Mouse (Mus musculus): ENCODE results near the gene Ppp1r2. TPM values are rescaled to one million over a fixed set of nuclear protein-coding genes. Genes with fewer than 3 reads are reported as not detected.
A peak's percentile ranks its signal among the peaks of the same experiment; 100 is the strongest.

Gene Ppp1r2
- polyA plus RNA-seq, 1 experiment from 2014 or later, result 91.3 TPM

DNA sequence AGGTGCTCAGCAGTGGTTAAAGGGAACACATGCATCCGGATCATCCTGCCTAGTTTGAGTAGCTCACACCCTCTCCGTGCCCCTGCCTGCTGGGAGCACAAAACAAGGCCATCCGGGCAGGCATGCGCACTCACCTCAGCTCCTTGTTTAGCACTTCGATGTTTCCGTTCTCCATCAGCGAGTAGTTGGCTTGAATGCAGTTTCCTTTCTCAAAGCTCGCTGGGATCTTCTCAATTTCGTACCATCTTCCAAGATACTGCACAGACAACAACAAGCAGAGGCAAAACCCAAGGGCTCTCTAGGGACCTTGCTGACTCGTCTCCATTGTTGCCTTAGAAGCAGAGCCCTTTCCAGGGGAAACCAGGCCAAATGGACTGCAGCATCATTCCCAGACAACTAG is 28.2 kb upstream of the Ppp1r2 start:
- WGBS, result 80% methylated on average over 10 of the region's 10 CpGs
- H3K27me3 ChIP-seq (ENCODE audit: poor library complexity, severe bottlenecking), result peaks cover 12% of the 10 kb centered on the region
- DNase-seq (ENCODE audit: extremely low spot score, low spot score), result no peak
- H3K36me3 ChIP-seq (replicated peaks), result no peaks in the 10 kb centered on the region
- H3K4me1 ChIP-seq, result peaks cover 28% of the 10 kb centered on the region
- H3K27ac ChIP-seq, result no peak overlapping the region
- H3K9me3 ChIP-seq, result no peaks in the 10 kb centered on the region
- H3K4me3 ChIP-seq, result no peak overlapping the region

DNA sequence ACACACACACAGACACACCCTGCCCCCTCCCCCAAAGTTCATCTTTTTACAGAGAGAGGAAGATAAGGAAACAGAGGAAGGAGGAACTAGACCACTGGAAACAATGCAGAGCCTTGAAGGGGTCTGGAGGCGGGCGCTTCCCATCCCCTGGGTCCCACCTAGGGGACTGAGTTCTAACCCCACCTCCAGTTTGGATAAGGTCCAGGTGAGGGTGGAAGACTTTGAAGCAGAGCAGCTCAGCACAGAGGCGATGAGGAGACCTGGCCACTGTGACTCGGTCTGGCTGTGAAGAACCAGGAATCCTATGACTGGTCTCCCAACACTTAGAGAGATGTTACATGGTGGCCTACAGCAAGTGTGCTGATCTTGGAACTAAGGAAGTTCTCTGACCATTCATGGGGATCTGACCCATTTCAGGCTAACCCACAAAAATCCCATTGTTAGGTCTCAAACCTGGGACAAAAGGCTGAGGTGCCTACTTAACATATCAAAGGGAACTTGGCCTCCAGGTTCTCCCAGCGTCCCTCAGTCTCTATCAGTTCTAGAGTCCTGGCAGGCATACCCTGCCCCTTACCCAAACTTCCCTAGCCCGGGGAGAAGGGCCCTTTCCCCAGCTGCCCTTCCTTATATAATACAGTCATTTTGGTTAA is 25.9 kb upstream of the Ppp1r2 start:
- peaks cover 28% of the 10 kb centered on the region for H3K4me1 ChIP-seq
- no peaks in the 10 kb centered on the region for H3K36me3 ChIP-seq (replicated peaks)
- no peaks in the 10 kb centered on the region for H3K9me3 ChIP-seq
- peak overlapping the region; percentile 31 for H3K27ac ChIP-seq
- no peak for DNase-seq (ENCODE audit: extremely low spot score, low spot score)
- H3K4me3 ChIP-seq, result no peak overlapping the region
- peaks cover 12% of the 10 kb centered on the region for H3K27me3 ChIP-seq (ENCODE audit: poor library complexity, severe bottlenecking)
- WGBS, result 76% methylated on average over 6 of the region's 6 CpGs

DNA sequence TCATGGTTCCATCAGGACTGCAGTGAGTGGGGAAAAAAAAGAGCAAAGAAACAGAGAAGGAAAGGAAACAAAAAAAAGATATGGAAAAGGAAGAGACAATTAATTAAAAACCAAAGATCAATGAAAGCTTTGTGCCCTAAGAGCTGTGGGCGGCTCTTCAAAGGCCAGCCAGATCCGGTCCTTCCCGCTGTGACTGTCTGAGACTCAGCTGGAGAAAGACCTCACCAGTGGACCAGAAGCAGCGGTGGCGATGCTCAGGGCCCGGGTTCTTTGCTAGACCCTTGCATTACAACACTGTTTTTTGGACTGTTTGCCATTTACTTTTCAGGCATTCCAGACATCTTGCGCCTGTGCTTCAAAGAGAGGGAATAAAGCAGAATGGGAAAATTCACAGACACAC is 25.4 kb upstream of the Ppp1r2 start:
- Histone ChIP-seq H3K36me3 (replicated peaks) (no peaks in the 10 kb centered on the region), H3K27me3 (ENCODE audit: poor library complexity, severe bottlenecking) (peaks cover 12% of the 10 kb centered on the region), H3K4me1 (peaks cover 30% of the 10 kb centered on the region), H3K4me3 (no peak overlapping the region), H3K27ac (peak overlapping the region; percentile 68), H3K9me3 (no peaks in the 10 kb centered on the region)
- WGBS, result 32% methylated on average over 7 of the region's 7 CpGs
- DNase-seq (ENCODE audit: extremely low spot score, low spot score), result no peak

DNA sequence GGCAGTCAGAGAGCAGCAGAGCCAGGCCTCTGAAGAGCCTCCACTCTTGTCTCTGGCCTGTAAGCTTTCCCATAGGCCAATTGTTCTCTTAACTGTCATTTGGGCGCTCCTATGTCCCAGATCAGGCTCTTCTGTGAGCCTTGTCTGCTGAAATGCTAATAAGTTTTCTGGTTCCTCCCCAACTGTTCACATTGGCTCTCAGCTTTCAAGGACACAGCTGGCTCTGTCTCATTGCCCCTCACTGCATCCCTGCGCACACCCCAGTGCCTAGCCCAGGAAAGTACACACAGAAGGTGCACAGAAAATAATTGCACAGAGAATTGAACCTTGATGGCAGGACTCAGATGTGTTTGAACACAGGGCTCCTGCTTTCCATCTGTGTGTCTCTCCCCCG is 24.9 kb upstream of the Ppp1r2 start:
- H3K27ac ChIP-seq, result peak overlapping the region; percentile 68
- H3K27me3 ChIP-seq (ENCODE audit: poor library complexity, severe bottlenecking), result peaks cover 12% of the 10 kb centered on the region
- peaks cover 34% of the 10 kb centered on the region for H3K4me1 ChIP-seq
- no peaks in the 10 kb centered on the region for H3K36me3 ChIP-seq (replicated peaks)
- no peaks in the 10 kb centered on the region for H3K9me3 ChIP-seq
- no peak overlapping the region for H3K4me3 ChIP-seq
- WGBS, result 40% methylated on average over 3 of the region's 3 CpGs
- no peak for DNase-seq (ENCODE audit: extremely low spot score, low spot score)

DNA sequence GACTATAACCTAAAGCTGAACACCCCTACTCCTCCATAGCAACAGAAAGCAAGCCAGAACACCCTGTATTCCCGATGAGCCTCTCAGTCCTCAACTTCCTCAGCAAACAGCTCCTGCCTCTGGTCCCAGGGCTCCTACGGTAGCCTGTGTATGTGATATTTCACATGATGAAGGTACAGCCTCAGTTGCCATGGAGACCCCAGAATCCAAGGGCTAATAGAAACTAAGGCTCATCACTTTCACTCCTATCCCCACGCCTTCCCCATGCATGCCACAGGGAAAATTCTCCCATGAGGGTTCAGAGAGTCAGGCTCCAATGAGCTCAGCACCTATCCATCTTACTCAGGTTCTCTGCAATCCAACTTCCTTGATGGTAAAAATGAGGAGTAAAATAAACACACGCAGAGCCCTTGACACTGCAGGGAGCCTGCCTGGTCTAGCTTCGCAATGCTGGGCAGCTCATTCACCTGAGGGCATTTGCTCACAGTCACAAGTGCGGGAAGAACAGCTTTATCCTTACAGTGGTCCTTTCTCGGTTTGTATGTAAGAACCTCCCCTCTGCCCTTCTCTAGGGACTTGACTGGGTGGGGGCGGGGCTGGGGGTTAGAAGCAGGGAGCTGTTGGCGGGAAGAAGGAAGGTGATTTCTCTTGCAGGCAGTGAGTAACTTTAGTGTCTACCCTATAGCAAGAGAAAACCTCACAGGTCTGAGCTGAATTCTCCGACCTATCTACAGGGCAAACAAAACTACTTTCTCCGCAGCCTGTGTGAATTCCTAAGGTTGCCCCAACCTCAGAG is 24.3 kb upstream of the Ppp1r2 start:
- WGBS, result 55% methylated on average over 11 of the region's 11 CpGs
- H3K4me1 ChIP-seq, result peaks cover 34% of the 10 kb centered on the region
- H3K9me3 ChIP-seq, result no peaks in the 10 kb centered on the region
- DNase-seq (ENCODE audit: extremely low spot score, low spot score), result no peak
- peak overlapping the region; percentile 68 for H3K27ac ChIP-seq
- peaks cover 12% of the 10 kb centered on the region for H3K27me3 ChIP-seq (ENCODE audit: poor library complexity, severe bottlenecking)
- H3K36me3 ChIP-seq (replicated peaks), result no peaks in the 10 kb centered on the region
- H3K4me3 ChIP-seq, result no peak overlapping the region

DNA sequence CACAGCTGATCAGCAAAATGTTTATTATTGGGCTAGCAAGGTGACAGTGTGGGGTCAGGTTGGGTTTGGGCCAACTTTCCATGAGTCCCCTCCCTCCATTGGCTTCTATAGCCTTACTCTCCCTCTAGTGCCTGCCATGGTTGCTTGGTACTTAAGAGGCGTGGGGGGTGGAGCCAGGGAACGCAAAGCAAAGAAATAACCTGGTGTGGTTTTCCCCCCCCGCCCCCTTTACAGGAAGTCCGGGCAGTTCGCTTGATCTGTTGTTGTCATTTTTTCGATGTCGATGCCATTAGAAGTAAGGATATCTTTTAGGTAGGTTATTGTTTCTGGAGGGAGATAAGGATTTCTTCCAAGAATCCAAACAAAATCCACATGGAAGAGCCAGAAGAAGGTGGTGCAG is 22.0 kb upstream of the Ppp1r2 start:
- peaks cover 34% of the 10 kb centered on the region for H3K4me1 ChIP-seq
- no peaks in the 10 kb centered on the region for H3K36me3 ChIP-seq (replicated peaks)
- H3K9me3 ChIP-seq, result no peaks in the 10 kb centered on the region
- H3K27ac ChIP-seq, result no peak overlapping the region
- no peak overlapping the region for H3K4me3 ChIP-seq
- WGBS, result 91% methylated on average over 7 of the region's 7 CpGs
- peaks cover 12% of the 10 kb centered on the region for H3K27me3 ChIP-seq (ENCODE audit: poor library complexity, severe bottlenecking)
- DNase-seq (ENCODE audit: extremely low spot score, low spot score), result no peak

DNA sequence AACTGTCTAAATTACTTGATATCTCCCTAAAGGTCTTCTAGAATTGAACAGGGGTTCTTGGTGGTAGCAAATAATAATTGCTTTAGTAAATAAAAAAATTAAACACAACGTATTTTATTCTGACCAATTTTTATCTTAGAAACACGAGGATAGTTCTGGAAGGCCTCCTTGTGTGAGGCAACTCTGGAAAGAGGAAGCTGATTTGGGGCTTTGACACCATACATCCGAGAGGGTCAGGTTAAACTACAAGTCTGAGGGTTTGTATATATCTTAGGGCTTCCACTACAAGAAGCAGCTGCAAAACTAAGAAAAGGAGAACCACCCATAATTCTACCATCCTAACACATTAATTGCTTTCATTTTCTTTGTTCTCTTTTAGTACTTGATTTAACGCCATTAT is 18.7 kb upstream of the Ppp1r2 start:
- no peaks in the 10 kb centered on the region for H3K9me3 ChIP-seq
- peaks cover 5% of the 10 kb centered on the region; the same call in 1 of the 2 replicates for H3K4me1 ChIP-seq
- DNase-seq (ENCODE audit: extremely low spot score, low spot score), result no peak
- no peaks in the 10 kb centered on the region for H3K27me3 ChIP-seq (ENCODE audit: poor library complexity, severe bottlenecking)
- H3K27ac ChIP-seq, result no peak overlapping the region
- WGBS, result 86% methylated on average over 4 of the region's 4 CpGs
- no peak overlapping the region for H3K4me3 ChIP-seq
- H3K36me3 ChIP-seq (replicated peaks), result no peaks in the 10 kb centered on the region

DNA sequence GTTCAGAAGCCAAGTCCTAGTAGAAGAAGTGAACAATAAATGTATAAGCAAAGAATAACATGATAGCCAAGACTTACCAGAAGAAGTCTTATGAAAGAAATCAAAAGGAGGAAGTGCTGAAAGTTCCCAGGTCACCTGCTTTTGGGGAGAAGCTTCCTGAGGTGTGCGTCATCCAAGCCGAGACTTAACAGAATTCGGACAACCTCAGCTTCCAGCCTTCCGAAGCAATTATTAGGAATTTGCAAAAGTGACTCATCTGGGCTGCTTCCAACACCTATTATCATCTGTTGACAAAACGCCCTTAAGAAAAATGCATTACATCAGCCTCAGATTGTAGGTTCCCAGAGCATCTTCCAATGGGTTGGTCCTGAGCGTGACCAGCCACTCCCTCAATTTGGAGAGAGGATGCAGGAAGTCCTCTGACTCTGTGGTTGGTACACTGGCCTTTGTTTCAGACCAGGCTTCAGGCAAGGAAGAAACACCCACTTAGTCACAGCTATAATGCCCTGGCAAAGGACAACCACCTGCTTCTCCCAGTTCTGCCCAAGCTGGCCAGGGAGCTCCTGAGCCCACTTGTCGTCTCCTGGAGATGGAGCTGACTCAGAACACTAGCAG is 15.8 kb upstream of the Ppp1r2 start:
- Histone ChIP-seq H3K4me3 (no peak overlapping the region), H3K4me1 (peaks cover 5% of the 10 kb centered on the region; the same call in 1 of the 2 replicates), H3K36me3 (replicated peaks) (no peaks in the 10 kb centered on the region), H3K27me3 (ENCODE audit: poor library complexity, severe bottlenecking) (no peaks in the 10 kb centered on the region), H3K27ac (no peak overlapping the region), H3K9me3 (no peaks in the 10 kb centered on the region)
- WGBS, result 87% methylated on average over 7 of the region's 7 CpGs
- DNase-seq (ENCODE audit: extremely low spot score, low spot score), result no peak

DNA sequence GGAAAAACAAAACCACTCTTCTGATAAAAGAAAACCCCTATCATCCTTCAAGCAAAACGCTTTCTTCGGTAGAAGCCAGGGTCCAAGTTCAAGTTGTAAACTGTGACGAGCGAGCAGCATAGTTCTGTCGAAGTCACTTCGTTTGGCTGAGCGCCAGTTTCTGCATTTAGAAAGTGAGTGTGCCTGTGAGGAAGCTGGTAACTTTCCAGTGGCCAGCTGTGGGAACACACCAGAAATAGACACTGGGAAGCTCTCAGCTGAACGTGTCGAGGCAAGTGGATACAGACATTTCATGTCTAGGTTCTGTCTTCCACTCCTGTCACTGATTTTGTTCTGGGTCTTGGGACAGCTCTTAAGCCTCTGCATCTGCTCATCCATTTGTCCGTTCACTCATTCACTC is 15.2 kb upstream of the Ppp1r2 start:
- 91% methylated on average over 10 of the region's 10 CpGs for WGBS
- DNase-seq (ENCODE audit: extremely low spot score, low spot score), result no peak

DNA sequence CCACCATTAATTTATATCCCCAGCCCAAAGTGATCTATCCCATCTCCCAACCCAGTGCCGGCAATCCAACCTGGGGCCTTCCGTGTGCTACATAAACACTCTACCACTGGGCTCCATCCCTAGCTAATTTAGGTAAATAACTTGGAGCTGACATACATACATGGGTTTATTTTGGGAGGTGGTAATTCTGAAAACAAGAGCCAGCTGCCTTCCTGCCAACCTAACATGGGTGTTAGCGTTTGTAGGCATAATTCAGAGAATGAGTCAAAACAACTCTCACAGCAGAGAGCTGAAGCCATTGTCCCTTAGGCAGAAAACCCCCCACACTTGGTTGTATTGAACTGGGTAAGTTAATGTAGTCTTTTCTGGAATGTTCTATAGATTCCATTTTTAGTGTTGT is 12.6 kb upstream of the Ppp1r2 start:
- no peaks in the 10 kb centered on the region for H3K36me3 ChIP-seq (replicated peaks)
- H3K4me1 ChIP-seq, result no peaks in the 10 kb centered on the region
- H3K4me3 ChIP-seq, result no peak overlapping the region
- H3K9me3 ChIP-seq, result no peaks in the 10 kb centered on the region
- no peaks in the 10 kb centered on the region for H3K27me3 ChIP-seq (ENCODE audit: poor library complexity, severe bottlenecking)
- WGBS, result 84% methylated on average over 3 of the region's 3 CpGs
- H3K27ac ChIP-seq, result no peak overlapping the region
- no peak for DNase-seq (ENCODE audit: extremely low spot score, low spot score)

More for the DNA sequence above, 15.2 kb upstream of the Ppp1r2 start:
- H3K27me3 ChIP-seq (ENCODE audit: poor library complexity, severe bottlenecking), result no peaks in the 10 kb centered on the region
- H3K36me3 ChIP-seq (replicated peaks), result no peaks in the 10 kb centered on the region
- H3K9me3 ChIP-seq, result no peaks in the 10 kb centered on the region
- H3K4me3 ChIP-seq, result no peak overlapping the region
- H3K27ac ChIP-seq, result no peak overlapping the region
- peaks cover 2% of the 10 kb centered on the region; the same call in 1 of the 2 replicates for H3K4me1 ChIP-seq

DNA sequence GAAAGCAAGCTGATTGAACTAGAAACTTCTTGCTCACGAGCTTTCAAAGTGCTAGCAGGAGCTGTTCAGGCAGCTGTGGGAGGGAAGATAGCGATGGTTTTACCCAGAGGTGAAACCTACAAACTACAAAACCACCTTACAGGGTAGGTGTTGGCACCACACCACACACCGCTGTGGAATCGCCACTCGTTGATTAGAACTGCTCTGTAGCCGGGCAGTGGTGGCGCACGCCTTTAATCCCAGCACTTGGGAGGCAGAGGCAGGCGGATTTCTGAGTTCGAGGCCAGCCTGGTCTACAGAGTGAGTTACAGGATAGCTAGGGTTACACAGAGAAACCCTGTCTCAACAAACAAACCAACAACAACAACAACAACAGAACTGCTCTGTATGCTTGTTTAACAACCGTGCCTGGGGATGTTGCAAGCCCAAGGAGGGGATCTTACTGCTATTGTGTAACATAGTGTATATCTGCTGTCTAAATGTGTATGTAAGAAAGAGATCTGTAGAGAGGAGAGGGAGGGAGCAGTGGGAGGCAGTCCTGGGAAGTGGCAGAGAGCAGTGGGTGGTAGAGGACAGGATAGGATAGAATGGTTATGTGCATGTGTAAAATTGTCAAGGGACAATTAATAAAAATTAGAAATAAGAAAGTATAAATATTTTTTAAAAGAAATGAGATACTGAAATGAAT is 11.9 kb upstream of the Ppp1r2 start:
- DNase-seq (ENCODE audit: extremely low spot score, low spot score), result no peak
- Histone ChIP-seq H3K27ac (no peak overlapping the region), H3K27me3 (ENCODE audit: poor library complexity, severe bottlenecking) (no peaks in the 10 kb centered on the region), H3K4me3 (no peak overlapping the region), H3K36me3 (replicated peaks) (no peaks in the 10 kb centered on the region), H3K9me3 (no peaks in the 10 kb centered on the region), H3K4me1 (no peaks in the 10 kb centered on the region)
- 95% methylated on average over 11 of the region's 11 CpGs for WGBS

DNA sequence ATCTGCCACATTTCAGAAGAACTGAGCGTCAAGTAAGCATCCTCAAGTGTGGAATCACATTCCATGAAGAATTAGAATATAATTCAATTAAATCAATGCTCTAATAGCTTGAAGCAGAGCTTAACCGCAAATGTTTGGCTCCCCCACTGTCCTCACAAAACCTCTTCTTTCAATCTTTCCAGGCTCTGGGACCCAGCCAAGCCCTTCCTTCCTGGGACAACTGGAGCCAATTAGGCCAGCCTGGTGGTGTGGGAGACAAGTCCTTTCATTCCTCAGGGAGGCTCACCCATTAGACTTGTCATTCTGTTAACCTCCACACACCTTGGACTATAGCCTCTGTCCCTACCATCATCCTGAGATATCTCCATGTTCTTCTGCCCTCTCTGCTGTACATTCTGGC is 6.9 kb upstream of the Ppp1r2 start:
- H3K27ac ChIP-seq, result no peak overlapping the region
- no peaks in the 10 kb centered on the region for H3K36me3 ChIP-seq (replicated peaks)
- no peak for DNase-seq (ENCODE audit: extremely low spot score, low spot score)
- H3K4me1 ChIP-seq, result no peaks in the 10 kb centered on the region
- WGBS, result 82% methylated on average over 2 of the region's 2 CpGs
- H3K27me3 ChIP-seq (ENCODE audit: poor library complexity, severe bottlenecking), result no peaks in the 10 kb centered on the region
- no peak overlapping the region for H3K4me3 ChIP-seq
- H3K9me3 ChIP-seq, result no peaks in the 10 kb centered on the region
